Mouse (Mus musculus) stomach, postnatal 0 days (tissue): ENCODE results near the gene Zfp946. TPM values are rescaled to one million over a fixed set of nuclear protein-coding genes. Genes with fewer than 3 reads are reported as not detected.
A peak's percentile ranks its signal among the peaks of the same experiment; 100 is the strongest.

Experiments used
- ATAC-seq: fragments of 200-750 bp; cut with Nextera tagmentation; 2 replicates; pipeline ENCODE4 v1.8.0; 2017; ENCODE audit not compliant: low FRiP score, low TSS enrichment
- DNase-seq: peaks from one replicate; pipeline ENCODE4 v3.0.0-alpha.2; 2016; ENCODE audit warnings: low spot score
- H3K27ac ChIP-seq: fragments of 300-500 bp; sonication (generic); replicated peaks from 2 replicates; pipeline ENCODE4 v1.5.1; 2014; ENCODE audit warnings: mild to moderate bottlenecking, control low read depth
- H3K27me3 ChIP-seq: fragments of 300-500 bp; sonication (generic); 2 replicates; pipeline ENCODE4 v1.6.1; 2014; ENCODE audit warnings: low read length; ENCODE audit not compliant: control insufficient read depth, insufficient read depth
- H3K36me3 ChIP-seq: fragments of 300-500 bp; sonication (generic); 2 replicates; pipeline ENCODE4 v1.6.1; 2014; ENCODE audit warnings: low read length, mixed read lengths; ENCODE audit not compliant: control insufficient read depth, insufficient read depth
- H3K4me1 ChIP-seq: fragments of 300-500 bp; sonication (generic); replicated peaks from 2 replicates; pipeline ENCODE4 v1.6.1; 2014; ENCODE audit warnings: antibody characterized with exemption; ENCODE audit not compliant: control insufficient read depth, insufficient read depth
- H3K4me2 ChIP-seq: fragments of 300-500 bp; sonication (generic); replicated peaks from 2 replicates; pipeline ENCODE4 v1.6.1; 2014; ENCODE audit warnings: low read depth, mild to moderate bottlenecking, control low read depth, moderate library complexity
- H3K4me3 ChIP-seq: fragments of 300-500 bp; sonication (generic); 2 replicates; pipeline ENCODE4 v1.5.1; 2014; ENCODE audit warnings: low read depth, low read length, control low read depth
- H3K9ac ChIP-seq: fragments of 300-500 bp; sonication (generic); 2 replicates; pipeline ENCODE4 v1.6.1; 2014; ENCODE audit warnings: mild to moderate bottlenecking, low read length, control low read depth, mixed read lengths
- H3K9me3 ChIP-seq: fragments of 300-500 bp; sonication (generic); 2 replicates; pipeline ENCODE4 v1.6.1; 2016; ENCODE audit warnings: low read length; ENCODE audit not compliant: control insufficient read depth
- CTCF ChIP-seq: IDR thresholded peaks from 2 replicates; pipeline ENCODE4 v1.5.1; 2016; ENCODE audit warnings: antibody characterized with exemption, low read depth, mild to moderate bottlenecking, moderate library complexity
- EP300 ChIP-seq: optimal IDR thresholded peaks from 2 replicates; pipeline ENCODE3; 2016; ENCODE audit warnings: antibody characterized with exemption
- WGBS: fragments of 180-500 bp; shearing (Covaris S2); extraction: QIAGEN DNeasy Blood & Tissue Kit; methylation state at CpG from one replicate; pipeline ENCODE4 v1.1.7; 2014; 5-methylcytosine and 5-hydroxymethylcytosine counted together
- polyA plus RNA-seq: library from polyadenylated mRNA; unstranded; fragments of >200 nt; fragmentation: Nextera tagmentation; extraction: Ambion mirVana; gene quantifications from 2 replicates; pipeline ENCODE4 v1.2.1, GENCODE M21; 2015

Zfp946 gene
- 6.9 TPM in 2 replicates for polyA plus RNA-seq

GRCm38 (mm10) chr17:22423952-22424617 is at the start of gene Zfp946:
Gene Zfp946 (plus strand): TSS chr17:22424222.
- Histone ChIP-seq H3K27me3 (no peaks in the 10 kb centered on the region), H3K4me1 (no peaks in the 10 kb centered on the region), H3K4me2 (peak within 1 kb of the TSS; percentile 73), H3K36me3 (no peaks in the 10 kb centered on the region), H3K4me3 (peak within 1 kb of the TSS; percentile 68), H3K27ac (peak within 1 kb of the TSS; percentile 88), H3K9me3 (no peaks in the 10 kb centered on the region), H3K9ac (peak within 1 kb of the TSS; percentile 72)
- ATAC-seq (peak; percentile 95), DNase-seq (peak; percentile 88)
- TF ChIP-seq CTCF = no peak
- no peak for TF ChIP-seq EP300
- WGBS = 0% methylated on average over 27 of the region's 29 CpGs

GRCm38 (mm10) chr17:22410756-22411155 is 13.3 kb upstream of the Zfp946 start:
- WGBS = 83% methylated on average over 2 of the region's 2 CpGs
- no peak for ATAC-seq
- H3K27ac ChIP-seq = no peak overlapping the region

GRCm38 (mm10) chr17:22417510-22417909 is 6.5 kb upstream of the Zfp946 start:
- Histone ChIP-seq H3K27me3 (no peaks in the 10 kb centered on the region), H3K9ac (no peak overlapping the region), H3K4me1 (no peaks in the 10 kb centered on the region), H3K27ac (no peak overlapping the region), H3K4me2 (no peak overlapping the region), H3K4me3 (no peak overlapping the region), H3K36me3 (no peaks in the 10 kb centered on the region), H3K9me3 (no peaks in the 10 kb centered on the region)
- 0% methylated on average over 3 of the region's 3 CpGs for WGBS
- TF ChIP-seq CTCF (peak; percentile 89), EP300 (no peak)
- peak; percentile 76 for DNase-seq
- ATAC-seq = 0 out of 2 replicates have a peak, but pooled peaks have one; percentile 67

More at GRCm38 (mm10) chr17:22410756-22411155, 13.3 kb upstream of the Zfp946 start:
- DNase-seq = peak; percentile 21
- Histone ChIP-seq H3K9me3 (no peaks in the 10 kb centered on the region), H3K4me3 (no peak overlapping the region), H3K27me3 (no peaks in the 10 kb centered on the region), H3K9ac (no peak overlapping the region), H3K36me3 (no peaks in the 10 kb centered on the region), H3K4me1 (no peaks in the 10 kb centered on the region), H3K4me2 (no peak overlapping the region)
- TF ChIP-seq CTCF (peak; percentile 73), EP300 (no peak)

- no peak overlapping the region; the same call in 1 of the 2 replicates for H3K27ac ChIP-seq
- H3K27me3 ChIP-seq = no peaks in the 10 kb centered on the region
- H3K4me1 ChIP-seq = no peaks in the 10 kb centered on the region
- H3K9ac ChIP-seq = peak overlapping the region; percentile 72
- no peaks in the 10 kb centered on the region for H3K9me3 ChIP-seq
- H3K36me3 ChIP-seq = no peaks in the 10 kb centered on the region
- WGBS = 2% methylated on average over 12 of the region's 12 CpGs
- peak overlapping the region; percentile 73 for H3K4me2 ChIP-seq
- H3K4me3 ChIP-seq = peak overlapping the region; percentile 68
- DNase-seq (peak; percentile 45), ATAC-seq (peak; percentile 59)
- TF ChIP-seq EP300 = no peak
- TF ChIP-seq CTCF = no peak
These were observed 773 bp downstream of the Zfp946 start for GRCm38 (mm10) chr17:22424636-22425354.

- no peak for DNase-seq
- ATAC-seq = no peak
- Histone ChIP-seq H3K4me1 (no peaks in the 10 kb centered on the region), H3K4me3 (no peak overlapping the region), H3K27me3 (no peaks in the 10 kb centered on the region), H3K9ac (no peak overlapping the region), H3K27ac (no peak overlapping the region), H3K9me3 (no peaks in the 10 kb centered on the region), H3K4me2 (no peak overlapping the region), H3K36me3 (no peaks in the 10 kb centered on the region)
- TF ChIP-seq EP300 (no peak), CTCF (no peak)
- 76% methylated on average over 3 of the region's 3 CpGs for WGBS
These were observed 23.7 kb downstream of the Zfp946 start for GRCm38 (mm10) chr17:22447684-22448083.

GRCm38 (mm10) chr17:22497120-22497519 is 73.1 kb downstream of the Zfp946 start:
- DNase-seq = no peak

More at GRCm38 (mm10) chr17:22497120-22497519, 73.1 kb downstream of the Zfp946 start:
- H3K4me2 ChIP-seq = no peak overlapping the region
- H3K36me3 ChIP-seq = no peaks in the 10 kb centered on the region
- no peak overlapping the region for H3K27ac ChIP-seq
- no peak overlapping the region for H3K9ac ChIP-seq
- no peak for TF ChIP-seq CTCF
- TF ChIP-seq EP300 = no peak
- no peaks in the 10 kb centered on the region for H3K27me3 ChIP-seq
- no peak overlapping the region for H3K4me3 ChIP-seq
- no peak for ATAC-seq
- no peaks in the 10 kb centered on the region for H3K4me1 ChIP-seq
- no peaks in the 10 kb centered on the region for H3K9me3 ChIP-seq
- WGBS = 77% methylated on average over 4 of the region's 4 CpGs

Other genes with a start within 250 kb of the Zfp946 start
- 2.3 and 2.4 TPM in 2 replicates for gene Zfp994, start 198.6 kb upstream of the Zfp946 start, polyA plus RNA-seq
- gene CT030661.1, start 109.4 kb upstream of the Zfp946 start, polyA plus RNA-seq = 6.9 and 7.3 TPM in 2 replicates
- gene Zfp944, start 62.8 kb upstream of the Zfp946 start, polyA plus RNA-seq = 6.8 and 7.5 TPM in 2 replicates
- 5.6 and 6.1 TPM in 2 replicates for gene Zfp758, start 62.8 kb upstream of the Zfp946 start, polyA plus RNA-seq
- not detected in 2 replicates for gene Vmn2r111, start 149.3 kb downstream of the Zfp946 start, polyA plus RNA-seq
- not detected in 2 replicates for gene Vmn2r112, start 176.7 kb downstream of the Zfp946 start, polyA plus RNA-seq